Mouse (Mus musculus): Measurements from ENCODE around the gene Slc30a2. TPM values are rescaled to one million over a fixed set of nuclear protein-coding genes. Genes with fewer than 3 reads are reported as not detected.

Slc30a2 gene
- polyA plus RNA-seq, 1 experiment: 0.35 TPM

- no peak overlapping the region for H3K4me2 ChIP-seq (ENCODE audit: low read depth)
- no peaks in the 10 kb centered on the region for H3K79me2 ChIP-seq (ENCODE audit: control insufficient read depth, insufficient read depth)
- no peaks in the 10 kb centered on the region for H3K36me3 ChIP-seq (ENCODE audit: control insufficient read depth, insufficient read depth)
- no peak overlapping the region for H3ac ChIP-seq (ENCODE audit: control insufficient read depth, insufficient read length)
- H3K4me3 ChIP-seq: no peak overlapping the region
- H3K27me3 ChIP-seq (ENCODE audit: control insufficient read depth, insufficient read depth, insufficient read length): peaks cover 12% of the 10 kb centered on the region
- TF ChIP-seq CEBPB (IDR thresholded peaks at IDR 0.05; ENCODE audit: insufficient read depth, poor library complexity, severe bottlenecking): no peak
- no peak for TF ChIP-seq MYOG (IDR thresholded peaks at IDR 0.05; ENCODE audit: control insufficient read depth in 1 of 3, insufficient read depth in 1 of 3, insufficient read length in 2 of 3, low read depth in 2 of 3)
- TF ChIP-seq POLR2AphosphoS2 (IDR thresholded peaks at IDR 0.05; ENCODE audit: insufficient read length, low read depth): no peak
- no peak for TF ChIP-seq POLR2A (IDR thresholded peaks at IDR 0.05; ENCODE audit: insufficient read length, low read depth)
- TF ChIP-seq TCF12 (IDR thresholded peaks at IDR 0.05; ENCODE audit: insufficient read depth, poor library complexity, severe bottlenecking): no peak
- TF ChIP-seq E2F4 (IDR thresholded peaks at IDR 0.05; ENCODE audit: insufficient read depth): no peak
- TF ChIP-seq SRF (IDR thresholded peaks at IDR 0.05; ENCODE audit: control insufficient read depth, insufficient read length, low read depth): no peak
- TF ChIP-seq MAX (IDR thresholded peaks at IDR 0.05; ENCODE audit: low read depth): no peak
- TF ChIP-seq MYOD1 (IDR thresholded peaks at IDR 0.05; ENCODE audit: control insufficient read depth in 1 of 3, insufficient read length in 2 of 3, low read depth in 2 of 3): no peak
- no peak for TF ChIP-seq TCF3 (IDR thresholded peaks at IDR 0.05; ENCODE audit: insufficient read length, low read depth)
- no peak for TF ChIP-seq REST (IDR thresholded peaks at IDR 0.05; ENCODE audit: insufficient read depth, insufficient read length)
- no peak for TF ChIP-seq USF1 (IDR thresholded peaks at IDR 0.05; ENCODE audit: low read depth)
Observed at GRCm38 (mm10) chr4:134350641-134351040, 7.7 kb downstream of the Slc30a2 start.

GRCm38 (mm10) chr4:134351329-134352260, 8.6 kb downstream of the Slc30a2 start:
- Histone ChIP-seq H3K27me3 (ENCODE audit: control insufficient read depth, insufficient read depth, insufficient read length) (peaks cover 7% of the 10 kb centered on the region), H3ac (ENCODE audit: control insufficient read depth, insufficient read length) (no peak overlapping the region)

GRCm38 (mm10) chr4:134352261-134352707, 9.3 kb downstream of the Slc30a2 start:
- Histone ChIP-seq H3K79me2 (ENCODE audit: control insufficient read depth, insufficient read depth) (no peaks in the 10 kb centered on the region), H3K4me3 (no peak overlapping the region), H3ac (ENCODE audit: control insufficient read depth, insufficient read length) (no peak overlapping the region), H3K27me3 (ENCODE audit: control insufficient read depth, insufficient read depth, insufficient read length) (peaks cover 5% of the 10 kb centered on the region), H3K36me3 (ENCODE audit: control insufficient read depth, insufficient read depth) (no peaks in the 10 kb centered on the region), H3K4me2 (ENCODE audit: low read depth) (no peak overlapping the region)
- TF ChIP-seq POLR2AphosphoS2 (IDR thresholded peaks at IDR 0.05; ENCODE audit: insufficient read length, low read depth): no peak
- no peak for TF ChIP-seq TCF3 (IDR thresholded peaks at IDR 0.05; ENCODE audit: insufficient read length, low read depth)
- no peak for TF ChIP-seq MYOD1 (IDR thresholded peaks at IDR 0.05; ENCODE audit: control insufficient read depth in 1 of 3, insufficient read length in 2 of 3, low read depth in 2 of 3)
- TF ChIP-seq E2F4 (IDR thresholded peaks at IDR 0.05; ENCODE audit: insufficient read depth): no peak

More at GRCm38 (mm10) chr4:134351329-134352260, 8.6 kb downstream of the Slc30a2 start:
- TF ChIP-seq MAX (IDR thresholded peaks at IDR 0.05; ENCODE audit: low read depth): no peak
- no peak for TF ChIP-seq TCF3 (IDR thresholded peaks at IDR 0.05; ENCODE audit: insufficient read length, low read depth)
- no peak for TF ChIP-seq SRF (IDR thresholded peaks at IDR 0.05; ENCODE audit: control insufficient read depth, insufficient read length, low read depth)
- TF ChIP-seq USF1 (IDR thresholded peaks at IDR 0.05; ENCODE audit: low read depth): no peak
- TF ChIP-seq REST (IDR thresholded peaks at IDR 0.05; ENCODE audit: insufficient read depth, insufficient read length): no peak
- TF ChIP-seq MYOD1 (IDR thresholded peaks at IDR 0.05; ENCODE audit: control insufficient read depth in 1 of 3, insufficient read length in 2 of 3, low read depth in 2 of 3): peak; percentile 22 to 75 (median 35)
- TF ChIP-seq CEBPB (IDR thresholded peaks at IDR 0.05; ENCODE audit: insufficient read depth, poor library complexity, severe bottlenecking): no peak
- no peak for TF ChIP-seq POLR2AphosphoS2 (IDR thresholded peaks at IDR 0.05; ENCODE audit: insufficient read length, low read depth)
- TF ChIP-seq MYOG (IDR thresholded peaks at IDR 0.05; ENCODE audit: control insufficient read depth in 1 of 3, insufficient read depth in 1 of 3, insufficient read length in 2 of 3, low read depth in 2 of 3): peak in 1 of 3 experiments; percentile 47
- no peak for TF ChIP-seq POLR2A (IDR thresholded peaks at IDR 0.05; ENCODE audit: insufficient read length, low read depth)
- no peak for TF ChIP-seq TCF12 (IDR thresholded peaks at IDR 0.05; ENCODE audit: insufficient read depth, poor library complexity, severe bottlenecking)
- no peak for TF ChIP-seq E2F4 (IDR thresholded peaks at IDR 0.05; ENCODE audit: insufficient read depth)
- Histone ChIP-seq H3K79me2 (ENCODE audit: control insufficient read depth, insufficient read depth) (no peaks in the 10 kb centered on the region), H3K4me2 (ENCODE audit: low read depth) (no peak overlapping the region), H3K4me3 (no peak overlapping the region), H3K36me3 (ENCODE audit: control insufficient read depth, insufficient read depth) (no peaks in the 10 kb centered on the region)

- Histone ChIP-seq H3K27me3 (ENCODE audit: control insufficient read depth, insufficient read depth, insufficient read length) (no peaks in the 10 kb centered on the region), H3ac (ENCODE audit: control insufficient read depth, insufficient read length) (no peak overlapping the region), H3K4me3 (no peak overlapping the region), H3K79me2 (ENCODE audit: control insufficient read depth, insufficient read depth) (no peaks in the 10 kb centered on the region), H3K36me3 (ENCODE audit: control insufficient read depth, insufficient read depth) (no peaks in the 10 kb centered on the region), H3K4me2 (ENCODE audit: low read depth) (no peak overlapping the region)
- TF ChIP-seq TCF3 (IDR thresholded peaks at IDR 0.05; ENCODE audit: insufficient read length, low read depth) (no peak), USF1 (IDR thresholded peaks at IDR 0.05; ENCODE audit: low read depth) (no peak), TCF12 (IDR thresholded peaks at IDR 0.05; ENCODE audit: insufficient read depth, poor library complexity, severe bottlenecking) (no peak), MYOG (IDR thresholded peaks at IDR 0.05; ENCODE audit: control insufficient read depth in 1 of 3, insufficient read depth in 1 of 3, insufficient read length in 2 of 3, low read depth in 2 of 3) (no peak)
Observed at GRCm38 (mm10) chr4:134352929-134353328, 9.9 kb downstream of the Slc30a2 start.

All from myocyte (in vitro differentiated cells).